Mouse (Mus musculus) left cerebral cortex, postnatal 25 days (tissue): Measurements from ENCODE around the gene 4933405O20Rik. TPM values are rescaled to one million over a fixed set of nuclear protein-coding genes. Genes with fewer than 3 reads are reported as not detected.

ENCODE experiments used
- DNase-seq, 2 experiments: peaks; one replicate each; pipeline ENCODE4 v3.0.0; 2022; ENCODE audit warnings: low spot score in 2 of 2, mixed read lengths in 1 of 2
- intact Hi-C: fragments of 180-260 bp; cut with DNase I; formaldehyde crosslinking; loops from one replicate; pipeline ENCODE4 v1.15.1; 2025
- total RNA-seq, 2 experiments: library from RNA; stranded (reverse); gene quantifications; 2 replicates each; pipeline ENCODE4 v1.2.3; 2021

Gene 4933405O20Rik
- total RNA-seq, result under 1 TPM; 0.57 to 0.99 TPM

GRCm38 (mm10) chr7:50598890-50599289 lies at the start of gene 4933405O20Rik:
TSS of gene 4933405O20Rik (plus strand) at chr7:50599190.
- DNase-seq, result no peak
- intact Hi-C loops, result no loop called here

- DNase-seq, result no peak
- intact Hi-C loops, result no loop called here
These were observed 49.4 kb upstream of the 4933405O20Rik start for GRCm38 (mm10) chr7:50549572-50549971.

- intact Hi-C loops, result loop anchor here (5.0 kb wide), 1 partner anchor 44 kb away; no protein-coding TSS in a partner anchor
- DNase-seq, result peak; percentile 19 to 85
These were observed 47.6 kb upstream of the 4933405O20Rik start for GRCm38 (mm10) chr7:50551426-50551825.

GRCm38 (mm10) chr7:50562708-50563107 lies 36.3 kb upstream of the 4933405O20Rik start:
- intact Hi-C loops, result loop anchor here (5.0 kb wide), 1 partner anchor 60 kb away; no protein-coding TSS in a partner anchor
- DNase-seq, result peak in 1 of 2 experiments; percentile 55

- DNase-seq, result peak in 1 of 2 experiments; percentile 31
- intact Hi-C loops, result no loop called here
These were observed 25.1 kb upstream of the 4933405O20Rik start for GRCm38 (mm10) chr7:50573841-50574240.

GRCm38 (mm10) chr7:50588642-50589424 lies 10.2 kb upstream of the 4933405O20Rik start:
- DNase-seq, result no peak
- intact Hi-C loops, result no loop called here

- intact Hi-C loops, result no loop called here
- DNase-seq, result peak; percentile 38 to 83
These were observed 15.1 kb downstream of the 4933405O20Rik start for GRCm38 (mm10) chr7:50614101-50614500.

GRCm38 (mm10) chr7:50629186-50629585 lies 30.2 kb downstream of the 4933405O20Rik start:
- intact Hi-C loops, result no loop called here
- DNase-seq, result no peak

GRCm38 (mm10) chr7:50633147-50633546 lies 34.2 kb downstream of the 4933405O20Rik start:
- DNase-seq, result no peak
- intact Hi-C loops, result no loop called here
